ENCODE assay signal across 9 mouse cellular contexts in genomic region chr10:105842574-105842973, GRCm38 (mm10). TPM values are rescaled to one million over a fixed set of nuclear protein-coding genes. Genes with fewer than 3 reads are reported as not detected.
DNase-seq lines count a peak whose midpoint lies in the region; ATAC-seq lines count a peak whose summit lies in the region.
"Had no signal": no experiment of that assay in that cellular context is flagged by ENCODE, and none has a peak within 500 bp of the region (broad histone marks: within the 10 kb centered on the region; RNA-seq: fewer than 3 reads in every experiment).

No protein-coding gene starts in this region.

- no peak overlapping the region for H3K27ac ChIP-seq in forebrain, embryonic 15.5 days (replicated peaks)
- H3K27ac ChIP-seq in liver, embryonic 15.5 days (replicated peaks) = no peak overlapping the region

- H3K9ac ChIP-seq in forebrain, embryonic 15.5 days (replicated peaks) = no peak overlapping the region
- no peak overlapping the region for H3K9ac ChIP-seq in liver, embryonic 15.5 days

- H3K27me3 ChIP-seq in forebrain, embryonic 15.5 days = no peaks in the 10 kb centered on the region
- H3K27me3 ChIP-seq in liver, embryonic 15.5 days = no peaks in the 10 kb centered on the region

- H3K9me3 ChIP-seq in forebrain, embryonic 15.5 days = no peaks in the 10 kb centered on the region
- no peaks in the 10 kb centered on the region for H3K9me3 ChIP-seq in liver, embryonic 15.5 days (replicated peaks)

- WGBS in forebrain, embryonic 15.5 days = 80% methylated on average over 7 of the region's 7 CpGs
- 67% methylated on average over 7 of the region's 7 CpGs for WGBS in liver, embryonic 15.5 days (ENCODE audit: insufficient replicate concordance)

- no peak for ATAC-seq in forebrain, embryonic 15.5 days (replicated peaks)
- ATAC-seq in liver, embryonic 15.5 days (ENCODE audit: insufficient read depth) = no peak
- no peak for ATAC-seq in inflammation-experienced regulatory T-cells, adult 6 months

- H3K4me3 ChIP-seq in forebrain, embryonic 15.5 days = peak overlapping the region; percentile 84
- H3K4me3 ChIP-seq in liver, embryonic 15.5 days (replicated peaks) = peak overlapping the region; percentile 79

- H3K36me3 ChIP-seq in forebrain, embryonic 15.5 days = peaks cover 38% of the 10 kb centered on the region
- peaks cover 46% of the 10 kb centered on the region for H3K36me3 ChIP-seq in liver, embryonic 15.5 days (replicated peaks)

- H3K4me1 ChIP-seq in forebrain, embryonic 15.5 days = peaks cover 24% of the 10 kb centered on the region
- H3K4me1 ChIP-seq in liver, embryonic 15.5 days (replicated peaks) = peaks cover 18% of the 10 kb centered on the region

- peak overlapping the region; percentile 75 for H3K4me2 ChIP-seq in forebrain, embryonic 15.5 days (replicated peaks)
- H3K4me2 ChIP-seq in liver, embryonic 15.5 days = peak overlapping the region; percentile 77

- DNase-seq in cerebellum, postnatal 14 days = peak; percentile 9 to 24
- DNase-seq in cerebellum, adult 8-10 months = no peak
- peak; percentile 25 for DNase-seq in A20 (ENCODE audit: low read depth, low spot score)
- no peak for DNase-seq in urinary bladder, postnatal 4 days (ENCODE audit: low spot score in 2 of 2)
- no peak for DNase-seq in embryo, embryonic 9.5 days (ENCODE audit: extremely low spot score)
- DNase-seq: gastrocnemius, postnatal 14 days had no signal

RNA-seq across cellular contexts. Expression of gene Mettl25, which starts 1.4 kb away (rescaled TPM):
- 13.1 and 13.5 TPM in 2 replicates for polyA plus RNA-seq in forebrain, embryonic 15.5 days (2015; fragmentation: Nextera tagmentation; extraction: Ambion mirVana)
- polyA plus RNA-seq in liver, embryonic 15.5 days (2015; fragmentation: Nextera tagmentation; extraction: Ambion mirVana) = 4.1 and 4.5 TPM in 2 replicates
- 1 to 10 TPM; 4.7 to 6.4 (median 4.8) TPM for polyA plus RNA-seq in inflammation-experienced regulatory T-cells, adult 6 months (2017; shearing (Covaris generic))

RNA-seq across cellular contexts. Expression of gene Ccdc59, which starts 1.7 kb away (rescaled TPM):
- 45.4 and 51.5 TPM in 2 replicates for polyA plus RNA-seq in forebrain, embryonic 15.5 days (2015; fragmentation: Nextera tagmentation; extraction: Ambion mirVana)
- 17.3 and 17.6 TPM in 2 replicates for polyA plus RNA-seq in liver, embryonic 15.5 days (2015; fragmentation: Nextera tagmentation; extraction: Ambion mirVana)
- 10 to 100 TPM; 63.7 to 67.7 (median 66.1) TPM for polyA plus RNA-seq in inflammation-experienced regulatory T-cells, adult 6 months (2017; shearing (Covaris generic))

Comparison
In these comparisons a context has a peak if more than half of its experiments do, and no peak if none do; other contexts are left out.
1. DNase-seq: peak in cerebellum, postnatal 14 days (2 of 2) and A20 (single experiment); none in cerebellum, adult 8-10 months (single experiment), urinary bladder, postnatal 4 days (0 of 2) and embryo, embryonic 9.5 days (single experiment).